In genomic region chr10:98744246-98744645, GRCm38 (mm10) we compare ENCODE assay signal across 8 mouse cellular contexts.
A peak's percentile ranks its signal among the peaks of the same experiment; 100 is the strongest.
DNase-seq lines count a peak whose midpoint lies in the region; ATAC-seq and TF ChIP-seq lines count a peak whose summit lies in the region.
"Had no signal": no experiment of that assay in that cellular context is flagged by ENCODE, and none has a peak within 500 bp of the region (broad histone marks: within the 10 kb centered on the region; RNA-seq: fewer than 3 reads in every experiment).

No protein-coding gene starts in this region.

- no peak for TF ChIP-seq EP300 in liver, postnatal 0 days (IDR thresholded peaks at IDR 0.05; ENCODE audit: low read depth)

- no peak for TF ChIP-seq CTCF in thymus, adult 2 months (IDR thresholded peaks at IDR 0.05; ENCODE audit: borderline replicate concordance, control insufficient read depth, extremely low read depth, insufficient read depth, low read length, poor library complexity)
- no peak for TF ChIP-seq CTCF in liver, postnatal 0 days (IDR thresholded peaks at IDR 0.05; ENCODE audit: low read depth)

- no peak overlapping the region for H3K9ac ChIP-seq in liver, postnatal 0 days (replicated peaks)
- no peak overlapping the region for H3K9ac ChIP-seq in forebrain, embryonic 14.5 days (ENCODE audit: low read length)
- H3K9ac ChIP-seq: hindbrain, embryonic 15.5 days had no signal

- no peak overlapping the region for H3K4me2 ChIP-seq in liver, postnatal 0 days (ENCODE audit: low read depth, low read length)
- no peak overlapping the region for H3K4me2 ChIP-seq in forebrain, embryonic 14.5 days (ENCODE audit: low read length)
- H3K4me2 ChIP-seq: hindbrain, embryonic 15.5 days had no signal

- H3K36me3 ChIP-seq in thymus, adult 2 months (ENCODE audit: control insufficient read depth, insufficient read depth, low read length) = no peaks in the 10 kb centered on the region
- no peaks in the 10 kb centered on the region for H3K36me3 ChIP-seq in embryonic facial prominence, embryonic 10.5 days (replicated peaks)
- H3K36me3 ChIP-seq in liver, postnatal 0 days (replicated peaks; ENCODE audit: insufficient read depth, low read length) = no peaks in the 10 kb centered on the region
- H3K36me3 ChIP-seq in forebrain, embryonic 14.5 days (ENCODE audit: control insufficient read depth, insufficient read depth, low read length) = no peaks in the 10 kb centered on the region
- H3K36me3 ChIP-seq: hindbrain, embryonic 15.5 days had no signal

- H3K4me1 ChIP-seq in thymus, adult 2 months (replicated peaks; ENCODE audit: control insufficient read depth, insufficient read depth, low read length) = peaks cover 6% of the 10 kb centered on the region
- H3K4me1 ChIP-seq in embryonic facial prominence, embryonic 10.5 days = peaks cover 26% of the 10 kb centered on the region
- H3K4me1 ChIP-seq in liver, postnatal 0 days (ENCODE audit: insufficient read depth) = peaks cover 10% of the 10 kb centered on the region
- no peaks in the 10 kb centered on the region; the same call in 1 of the 2 replicates for H3K4me1 ChIP-seq in forebrain, embryonic 14.5 days (ENCODE audit: control insufficient read depth, insufficient read depth, low read length)

- no peaks in the 10 kb centered on the region for H3K9me3 ChIP-seq in embryonic facial prominence, embryonic 10.5 days
- no peaks in the 10 kb centered on the region for H3K9me3 ChIP-seq in liver, postnatal 0 days (ENCODE audit: low read length)
- H3K9me3 ChIP-seq in forebrain, embryonic 14.5 days (replicated peaks; ENCODE audit: control insufficient read depth, low read length) = no peaks in the 10 kb centered on the region
- H3K9me3 ChIP-seq: hindbrain, embryonic 15.5 days had no signal

- TF ChIP-seq POLR2A in thymus, adult 2 months (IDR thresholded peaks at IDR 0.05; ENCODE audit: control insufficient read depth, extremely low read depth, insufficient read depth, low read length, poor library complexity) = no peak

- WGBS in thymus, adult 2 months = 8% methylated on average over 6 of the region's 6 CpGs
- 24% methylated on average over 6 of the region's 6 CpGs for WGBS in embryonic facial prominence, embryonic 10.5 days
- 25% methylated on average over 6 of the region's 6 CpGs for WGBS in liver, postnatal 0 days (ENCODE audit: insufficient replicate concordance)
- WGBS in forebrain, embryonic 14.5 days = 61% methylated on average over 6 of the region's 6 CpGs

- H3K4me3 ChIP-seq in thymus, adult 2 months (ENCODE audit: control insufficient read depth, insufficient read depth, low read length) = no peak overlapping the region
- H3K4me3 ChIP-seq in embryonic facial prominence, embryonic 10.5 days = no peak overlapping the region
- H3K4me3 ChIP-seq in liver, postnatal 0 days (ENCODE audit: low read depth, low read length) = no peak overlapping the region
- no peak overlapping the region for H3K4me3 ChIP-seq in forebrain, embryonic 14.5 days (ENCODE audit: low read depth, low read length)
- H3K4me3 ChIP-seq: hindbrain, embryonic 15.5 days had no signal

- H3K27ac ChIP-seq in thymus, adult 2 months (ENCODE audit: control insufficient read depth, insufficient read depth, low read length) = no peak overlapping the region
- H3K27ac ChIP-seq in embryonic facial prominence, embryonic 10.5 days (replicated peaks) = peak overlapping the region; percentile 60; the same call in 1 of the 2 replicates
- H3K27ac ChIP-seq in liver, postnatal 0 days (ENCODE audit: low read depth) = no peak overlapping the region
- H3K27ac ChIP-seq in forebrain, embryonic 14.5 days (ENCODE audit: low read depth, low read length) = no peak overlapping the region
- H3K27ac ChIP-seq: hindbrain, embryonic 15.5 days had no signal

- H3K27me3 ChIP-seq in thymus, adult 2 months (ENCODE audit: control insufficient read depth, insufficient read depth, low read length) = no peaks in the 10 kb centered on the region
- H3K27me3 ChIP-seq in embryonic facial prominence, embryonic 10.5 days (replicated peaks; ENCODE audit: low read depth, poor library complexity, severe bottlenecking) = no peaks in the 10 kb centered on the region
- H3K27me3 ChIP-seq in liver, postnatal 0 days (ENCODE audit: insufficient read depth, low read length) = no peaks in the 10 kb centered on the region
- no peaks in the 10 kb centered on the region for H3K27me3 ChIP-seq in forebrain, embryonic 14.5 days (replicated peaks; ENCODE audit: control insufficient read depth, insufficient read depth, low read length)
- H3K27me3 ChIP-seq: hindbrain, embryonic 15.5 days had no signal

- peak; percentile 24 for DNase-seq in thymus, adult 2 months
- no peak for DNase-seq in thymus, postnatal 36 days
- peak; percentile 50 for DNase-seq in embryonic facial prominence, embryonic 10.5 days (ENCODE audit: low spot score)
- DNase-seq in liver, postnatal 0 days = no peak
- DNase-seq in ovary, adult 18-20 months (ENCODE audit: low spot score) = no peak
- DNase-seq in forebrain, embryonic 14.5 days (ENCODE audit: low spot score) = no peak
- DNase-seq in cerebellum, adult 18-20 months = no peak

- peak; percentile 51 for ATAC-seq in liver, postnatal 0 days
- ATAC-seq in forebrain, embryonic 14.5 days = no peak

Comparison
In these comparisons a context has a peak if more than half of its experiments do, and no peak if none do; other contexts are left out.
1. DNase-seq: peak in thymus, adult 2 months (single experiment) and embryonic facial prominence, embryonic 10.5 days (single experiment); none in thymus, postnatal 36 days (0 of 2), liver, postnatal 0 days (single experiment), ovary, adult 18-20 months (single experiment), forebrain, embryonic 14.5 days (single experiment) and cerebellum, adult 18-20 months (0 of 2).